Mouse (Mus musculus): ENCODE data around the gene Mrpl44.

Mrpl44 gene

GRCm38 (mm10) chr1:79775927-79776458, at the start of gene Mrpl44, which contains the start of gene Wdfy1:
Mrpl44 (plus strand) TSS chr1:79776018.
Wdfy1 (minus strand) TSS chr1:79776143.
- DNase-seq (ENCODE audit: low spot score in 2 of 2) = peak; percentile 90 to 97

GRCm38 (mm10) chr1:79734794-79735193, 41.0 kb upstream of the Mrpl44 start:
- DNase-seq (ENCODE audit: low spot score in 2 of 2) = no peak

- no peak for DNase-seq (ENCODE audit: low spot score in 2 of 2)
These were observed 39.4 kb upstream of the Mrpl44 start for GRCm38 (mm10) chr1:79736408-79736807.

GRCm38 (mm10) chr1:79739726-79740125, 36.1 kb upstream of the Mrpl44 start:
- no peak for DNase-seq (ENCODE audit: low spot score in 2 of 2)

- no peak for DNase-seq (ENCODE audit: low spot score in 2 of 2)
These were observed 34.8 kb upstream of the Mrpl44 start for GRCm38 (mm10) chr1:79741002-79741401.

GRCm38 (mm10) chr1:79742949-79743348, 32.9 kb upstream of the Mrpl44 start:
- no peak for DNase-seq (ENCODE audit: low spot score in 2 of 2)

- DNase-seq (ENCODE audit: low spot score in 2 of 2) = no peak
These were observed 32.4 kb upstream of the Mrpl44 start for GRCm38 (mm10) chr1:79743385-79743784.

- DNase-seq (ENCODE audit: low spot score in 2 of 2) = peak; percentile 80 to 86
These were observed 29.8 kb upstream of the Mrpl44 start for GRCm38 (mm10) chr1:79746056-79746455.

GRCm38 (mm10) chr1:79751186-79751585, 24.6 kb upstream of the Mrpl44 start:
- DNase-seq (ENCODE audit: low spot score in 2 of 2) = peak; percentile 59 to 62

GRCm38 (mm10) chr1:79752015-79752695, 23.7 kb upstream of the Mrpl44 start:
- no peak for DNase-seq (ENCODE audit: low spot score in 2 of 2)

GRCm38 (mm10) chr1:79752714-79753340, 23.0 kb upstream of the Mrpl44 start:
- DNase-seq (ENCODE audit: low spot score in 2 of 2) = no peak

- no peak for DNase-seq (ENCODE audit: low spot score in 2 of 2)
These were observed 22.4 kb upstream of the Mrpl44 start for GRCm38 (mm10) chr1:79753456-79753855.

GRCm38 (mm10) chr1:79754936-79755335, 20.9 kb upstream of the Mrpl44 start:
- DNase-seq (ENCODE audit: low spot score in 2 of 2) = no peak

- no peak for DNase-seq (ENCODE audit: low spot score in 2 of 2)
These were observed 20.4 kb upstream of the Mrpl44 start for GRCm38 (mm10) chr1:79755376-79755775.

GRCm38 (mm10) chr1:79756417-79756816, 19.4 kb upstream of the Mrpl44 start:
- DNase-seq (ENCODE audit: low spot score in 2 of 2) = no peak

GRCm38 (mm10) chr1:79757161-79757560, 18.7 kb upstream of the Mrpl44 start:
- DNase-seq (ENCODE audit: low spot score in 2 of 2) = peak in 1 of 2 experiments; percentile 30

GRCm38 (mm10) chr1:79757597-79757996, 18.2 kb upstream of the Mrpl44 start:
- no peak for DNase-seq (ENCODE audit: low spot score in 2 of 2)

GRCm38 (mm10) chr1:79759006-79759405, 16.8 kb upstream of the Mrpl44 start:
- no peak for DNase-seq (ENCODE audit: low spot score in 2 of 2)

GRCm38 (mm10) chr1:79759436-79759972, 16.3 kb upstream of the Mrpl44 start:
- no peak for DNase-seq (ENCODE audit: low spot score in 2 of 2)

GRCm38 (mm10) chr1:79760656-79761055, 15.2 kb upstream of the Mrpl44 start:
- DNase-seq (ENCODE audit: low spot score in 2 of 2) = no peak

- DNase-seq (ENCODE audit: low spot score in 2 of 2) = peak; percentile 76 to 81
These were observed 14.5 kb upstream of the Mrpl44 start for GRCm38 (mm10) chr1:79761106-79761916.

- no peak for DNase-seq (ENCODE audit: low spot score in 2 of 2)
These were observed 13.9 kb upstream of the Mrpl44 start for GRCm38 (mm10) chr1:79761917-79762271.

Data from heart, adult 9 months (tissue).